Mouse (Mus musculus): ENCODE results near the gene Cd84. TPM values are rescaled to one million over a fixed set of nuclear protein-coding genes. Genes with fewer than 3 reads are reported as not detected.

Cd84 gene
- polyA plus RNA-seq, 1 experiment from 2014 or later = 3.0 TPM

DNA sequence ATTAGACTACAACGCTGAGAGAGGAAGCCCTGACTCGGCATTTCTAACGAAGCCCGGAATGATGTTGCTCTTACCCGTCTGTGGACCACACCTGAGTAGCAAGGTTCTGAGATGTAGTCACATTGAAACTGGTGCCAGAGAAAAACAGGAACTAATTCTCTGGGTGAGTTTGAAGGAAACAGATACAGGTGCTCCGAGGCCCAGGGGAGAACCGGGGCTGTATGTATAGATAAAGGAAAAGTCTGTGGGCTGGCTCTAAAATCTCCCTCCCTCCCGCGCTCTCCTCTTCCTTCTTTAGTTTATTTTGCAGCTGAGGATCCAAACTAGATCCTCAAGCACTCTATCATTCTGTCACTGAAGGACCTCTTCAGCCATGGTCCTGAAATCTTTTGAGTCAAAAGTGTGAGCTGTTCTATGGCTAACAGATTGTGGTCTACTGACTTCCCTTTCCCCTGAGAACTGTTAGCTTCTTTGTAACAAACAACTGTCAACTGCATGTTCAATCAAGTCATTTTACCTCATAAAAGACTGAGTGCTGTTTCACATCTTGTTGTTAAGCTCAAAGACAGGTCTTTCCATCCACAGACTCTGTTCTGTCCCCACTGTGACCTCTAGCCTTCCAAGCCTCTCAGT is 81.6 kb downstream of the Cd84 start:
- Histone ChIP-seq H3K27me3 (replicated peaks; ENCODE audit: control insufficient read depth, insufficient read depth, low read length) (no peaks in the 10 kb centered on the region), H3K36me3 (ENCODE audit: control insufficient read depth, insufficient read depth, low read length) (no peaks in the 10 kb centered on the region), H3K4me1 (ENCODE audit: control insufficient read depth, insufficient read depth, low read length) (no peaks in the 10 kb centered on the region), H3K4me3 (ENCODE audit: low read depth, low read length) (no peak overlapping the region), H3K9me3 (ENCODE audit: control insufficient read depth, low read length) (no peaks in the 10 kb centered on the region), H3K27ac (replicated peaks; ENCODE audit: low read depth, low read length) (no peak overlapping the region), H3K9ac (ENCODE audit: low read depth, low read length) (no peak overlapping the region), H3K4me2 (ENCODE audit: low read depth, low read length) (no peak overlapping the region)
- DNase-seq (ENCODE audit: low spot score) (no peak), ATAC-seq (ENCODE audit: low read depth) (no peak)
- 73% methylated on average over 9 of the region's 9 CpGs for WGBS

DNA sequence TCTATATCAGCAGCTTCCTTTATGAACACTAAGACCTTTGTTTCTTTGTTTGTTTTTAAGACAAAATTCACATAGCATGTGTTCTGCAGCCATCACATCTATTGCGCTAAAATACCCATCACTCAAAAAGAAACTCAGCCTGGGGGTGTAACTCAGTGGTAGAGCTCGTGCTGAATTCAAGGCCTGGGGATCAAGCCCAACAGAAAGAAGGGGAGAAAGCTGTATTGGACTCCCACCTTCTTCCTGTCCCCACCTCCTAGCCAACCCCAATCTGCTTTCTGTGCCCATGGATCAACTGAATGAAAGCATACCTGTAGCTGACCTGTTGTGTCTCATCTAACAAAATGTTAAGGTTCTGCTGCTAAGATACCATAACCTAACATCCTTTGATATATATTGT is 82.1 kb downstream of the Cd84 start:
- WGBS = 44% methylated on average over 2 of the region's 2 CpGs
- Histone ChIP-seq H3K4me1 (ENCODE audit: control insufficient read depth, insufficient read depth, low read length) (no peaks in the 10 kb centered on the region), H3K36me3 (ENCODE audit: control insufficient read depth, insufficient read depth, low read length) (no peaks in the 10 kb centered on the region), H3K27ac (replicated peaks; ENCODE audit: low read depth, low read length) (no peak overlapping the region), H3K4me3 (ENCODE audit: low read depth, low read length) (no peak overlapping the region), H3K27me3 (replicated peaks; ENCODE audit: control insufficient read depth, insufficient read depth, low read length) (no peaks in the 10 kb centered on the region), H3K9ac (ENCODE audit: low read depth, low read length) (no peak overlapping the region), H3K9me3 (ENCODE audit: control insufficient read depth, low read length) (no peaks in the 10 kb centered on the region), H3K4me2 (ENCODE audit: low read depth, low read length) (no peak overlapping the region)
- no peak for ATAC-seq (ENCODE audit: low read depth)
- no peak for DNase-seq (ENCODE audit: low spot score)

DNA sequence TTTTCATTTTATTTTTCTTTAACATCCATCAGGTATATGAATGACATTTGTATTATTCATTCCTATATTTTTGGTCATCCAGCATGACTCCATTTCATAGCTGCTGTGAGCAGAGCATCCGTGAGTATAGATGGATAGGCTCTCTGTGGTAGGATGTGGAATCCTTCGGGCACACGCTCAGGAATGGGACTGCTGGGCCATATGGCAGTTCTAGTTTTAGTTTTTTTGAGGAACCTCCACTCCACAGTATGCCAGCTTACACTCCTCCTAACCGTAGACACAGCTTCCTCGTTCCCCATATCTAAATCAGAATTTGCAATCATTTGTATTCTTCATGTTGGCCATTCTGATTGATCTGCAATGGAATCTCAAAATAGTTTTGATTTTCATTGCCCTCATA is 83.3 kb downstream of the Cd84 start:
- ATAC-seq (ENCODE audit: low read depth) = no peak

DNA sequence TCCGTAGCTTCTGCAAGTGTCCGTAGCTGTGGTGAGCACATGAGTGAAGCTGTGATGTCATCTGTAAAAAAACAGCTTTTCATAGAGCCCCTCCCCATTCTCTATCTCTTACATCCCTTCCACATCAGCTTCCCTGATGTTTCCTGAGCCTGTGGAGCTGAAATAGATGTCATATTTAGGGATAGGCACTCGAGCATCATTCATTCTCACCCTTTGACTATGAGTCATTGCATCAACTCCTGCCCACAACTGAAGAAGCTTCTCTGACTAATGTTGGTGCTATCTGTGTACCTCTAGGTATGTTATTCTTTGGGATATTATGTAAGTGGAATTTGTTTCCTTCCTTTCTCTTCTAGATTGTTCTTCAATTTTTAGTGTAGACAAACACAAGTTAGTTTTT is 85.4 kb downstream of the Cd84 start:
- Histone ChIP-seq H3K4me2 (ENCODE audit: low read depth, low read length) (no peak overlapping the region), H3K4me3 (ENCODE audit: low read depth, low read length) (no peak overlapping the region), H3K36me3 (ENCODE audit: control insufficient read depth, insufficient read depth, low read length) (no peaks in the 10 kb centered on the region), H3K27me3 (replicated peaks; ENCODE audit: control insufficient read depth, insufficient read depth, low read length) (no peaks in the 10 kb centered on the region), H3K27ac (replicated peaks; ENCODE audit: low read depth, low read length) (no peak overlapping the region), H3K9me3 (ENCODE audit: control insufficient read depth, low read length) (no peaks in the 10 kb centered on the region), H3K4me1 (ENCODE audit: control insufficient read depth, insufficient read depth, low read length) (no peaks in the 10 kb centered on the region), H3K9ac (ENCODE audit: low read depth, low read length) (no peak overlapping the region)
- DNase-seq (ENCODE audit: low spot score) (no peak), ATAC-seq (ENCODE audit: low read depth) (no peak)
- 75% methylated on average over 3 of the region's 3 CpGs for WGBS

More for the DNA sequence above, 83.3 kb downstream of the Cd84 start:
- H3K4me3 ChIP-seq (ENCODE audit: low read depth, low read length) = no peak overlapping the region
- no peak for DNase-seq (ENCODE audit: low spot score)
- no peaks in the 10 kb centered on the region for H3K9me3 ChIP-seq (ENCODE audit: control insufficient read depth, low read length)
- no peak overlapping the region for H3K27ac ChIP-seq (replicated peaks; ENCODE audit: low read depth, low read length)
- no peak overlapping the region for H3K9ac ChIP-seq (ENCODE audit: low read depth, low read length)
- no peaks in the 10 kb centered on the region for H3K36me3 ChIP-seq (ENCODE audit: control insufficient read depth, insufficient read depth, low read length)
- 88% methylated on average over 5 of the region's 5 CpGs for WGBS
- no peak overlapping the region for H3K4me2 ChIP-seq (ENCODE audit: low read depth, low read length)
- H3K27me3 ChIP-seq (replicated peaks; ENCODE audit: control insufficient read depth, insufficient read depth, low read length) = no peaks in the 10 kb centered on the region
- H3K4me1 ChIP-seq (ENCODE audit: control insufficient read depth, insufficient read depth, low read length) = no peaks in the 10 kb centered on the region

DNA sequence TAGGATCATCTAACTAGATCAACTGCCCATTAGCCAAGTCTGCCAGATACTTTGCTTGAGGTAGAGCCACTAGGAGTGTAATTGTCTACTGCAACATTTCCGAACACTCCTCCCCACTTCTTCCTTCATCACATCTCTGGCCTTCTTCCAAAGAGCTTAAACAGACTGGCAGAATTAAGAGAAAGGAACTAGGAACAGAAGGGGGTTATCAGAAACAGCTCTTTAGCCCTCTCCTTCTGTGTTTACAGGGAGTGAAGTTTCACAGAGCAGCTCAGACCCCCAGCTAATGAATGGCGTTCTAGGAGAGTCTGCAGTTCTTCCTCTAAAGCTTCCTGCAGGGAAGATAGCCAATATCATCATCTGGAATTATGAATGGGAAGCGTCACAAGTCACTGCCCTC is 94.4 kb downstream of the Cd84 start:
- Histone ChIP-seq H3K4me3 (ENCODE audit: low read depth, low read length) (no peak overlapping the region), H3K36me3 (ENCODE audit: control insufficient read depth, insufficient read depth, low read length) (no peaks in the 10 kb centered on the region), H3K4me2 (ENCODE audit: low read depth, low read length) (no peak overlapping the region), H3K9me3 (ENCODE audit: control insufficient read depth, low read length) (no peaks in the 10 kb centered on the region), H3K9ac (ENCODE audit: low read depth, low read length) (no peak overlapping the region), H3K27me3 (replicated peaks; ENCODE audit: control insufficient read depth, insufficient read depth, low read length) (no peaks in the 10 kb centered on the region), H3K27ac (replicated peaks; ENCODE audit: low read depth, low read length) (no peak overlapping the region), H3K4me1 (ENCODE audit: control insufficient read depth, insufficient read depth, low read length) (no peaks in the 10 kb centered on the region)
- WGBS = 49% methylated on average over 3 of the region's 3 CpGs
- no peak for DNase-seq (ENCODE audit: low spot score)
- no peak for ATAC-seq (ENCODE audit: low read depth)

DNA sequence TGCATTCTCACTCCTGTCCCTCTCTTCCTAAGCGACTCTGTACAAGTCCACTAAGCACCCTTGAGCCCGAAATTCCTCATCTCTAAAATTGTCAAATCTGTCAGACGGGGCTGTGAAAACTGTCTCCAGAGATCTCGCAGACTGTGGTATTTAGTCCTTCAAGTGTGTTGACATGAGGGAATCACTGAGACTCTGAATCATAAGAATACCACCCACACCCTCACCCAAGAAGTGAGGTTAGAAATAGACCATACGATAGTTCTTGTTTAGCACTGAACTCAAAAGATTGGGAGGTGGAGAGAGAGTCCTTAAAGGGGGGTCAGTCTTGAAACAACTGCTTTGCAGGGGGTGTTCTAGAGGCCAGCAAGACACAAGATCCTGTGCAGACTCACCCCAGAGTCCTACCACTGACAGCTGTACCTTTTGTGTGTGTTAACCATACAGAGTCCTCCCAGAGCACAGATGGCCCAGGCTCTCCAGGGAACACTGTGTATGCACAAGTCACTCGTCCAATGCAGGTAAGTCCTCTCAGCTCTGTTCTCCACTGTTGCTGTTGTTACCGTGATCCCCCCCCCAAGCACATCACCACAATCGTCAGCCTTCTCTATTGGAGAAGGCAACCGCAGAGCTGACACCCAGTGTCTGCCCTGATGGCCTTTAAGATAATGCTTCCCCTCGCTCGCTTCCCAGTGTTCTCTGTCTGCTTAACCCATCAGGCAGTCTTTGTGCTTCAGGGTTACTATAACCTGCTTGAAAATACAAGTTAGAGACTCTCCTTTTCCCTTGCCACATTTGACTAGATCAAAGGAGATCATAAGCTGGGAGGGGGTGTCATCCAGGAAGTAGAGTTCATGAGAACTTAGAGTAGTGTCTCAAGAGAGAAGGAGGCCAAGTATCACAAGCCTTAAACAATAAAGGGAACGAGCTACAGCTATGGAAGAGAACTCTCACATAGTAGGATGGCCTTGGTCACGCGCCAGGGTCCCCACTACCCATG is 99.8 kb downstream of the Cd84 start:
- ATAC-seq (ENCODE audit: low read depth) (no peak), DNase-seq (ENCODE audit: low spot score) (no peak)
- Histone ChIP-seq H3K4me3 (ENCODE audit: low read depth, low read length) (no peak overlapping the region), H3K9me3 (ENCODE audit: control insufficient read depth, low read length) (no peaks in the 10 kb centered on the region), H3K4me2 (ENCODE audit: low read depth, low read length) (no peak overlapping the region), H3K27me3 (replicated peaks; ENCODE audit: control insufficient read depth, insufficient read depth, low read length) (no peaks in the 10 kb centered on the region), H3K4me1 (ENCODE audit: control insufficient read depth, insufficient read depth, low read length) (no peaks in the 10 kb centered on the region), H3K9ac (ENCODE audit: low read depth, low read length) (no peak overlapping the region), H3K36me3 (ENCODE audit: control insufficient read depth, insufficient read depth, low read length) (no peaks in the 10 kb centered on the region), H3K27ac (replicated peaks; ENCODE audit: low read depth, low read length) (no peak overlapping the region)
- WGBS = 75% methylated on average over 14 of the region's 14 CpGs

Other genes with a start within 250 kb of the Cd84 start
- 0.31 TPM in 1 of 2 replicates, not detected in the other for gene Ly9, start 232.3 kb upstream of the Cd84 start, polyA plus RNA-seq (2014; fragmentation: Nextera tagmentation; extraction: Ambion mirVana)
- gene Slamf7, start 186.7 kb upstream of the Cd84 start, polyA plus RNA-seq (2014; fragmentation: Nextera tagmentation; extraction: Ambion mirVana) = 0.05 and 0.21 TPM in 2 replicates
- 5.0 and 5.5 TPM in 2 replicates for gene Cd48, start 157.7 kb upstream of the Cd84 start, polyA plus RNA-seq (2014; fragmentation: Nextera tagmentation; extraction: Ambion mirVana)
- gene Slamf1, start 72.6 kb upstream of the Cd84 start, polyA plus RNA-seq (2014; fragmentation: Nextera tagmentation; extraction: Ambion mirVana) = 0.07 and 0.17 TPM in 2 replicates
- gene Gm10521, start 56.0 kb downstream of the Cd84 start, polyA plus RNA-seq (2014; fragmentation: Nextera tagmentation; extraction: Ambion mirVana) = not detected in 2 replicates
- gene Slamf6, start 77.8 kb downstream of the Cd84 start, polyA plus RNA-seq (2014; fragmentation: Nextera tagmentation; extraction: Ambion mirVana) = 0.50 and 0.52 TPM in 2 replicates
- gene Vangl2, start 188.7 kb downstream of the Cd84 start, polyA plus RNA-seq (2014; fragmentation: Nextera tagmentation; extraction: Ambion mirVana) = 13.5 and 16.7 TPM in 2 replicates
- 1.6 and 1.9 TPM in 2 replicates for gene Nhlh1, start 217.9 kb downstream of the Cd84 start, polyA plus RNA-seq (2014; fragmentation: Nextera tagmentation; extraction: Ambion mirVana)
- 227 and 230 TPM in 2 replicates for gene Copa, start 242.8 kb downstream of the Cd84 start, polyA plus RNA-seq (2014; fragmentation: Nextera tagmentation; extraction: Ambion mirVana)
- 91.3 and 107 TPM in 2 replicates for gene Ncstn, start 243.1 kb downstream of the Cd84 start, polyA plus RNA-seq (2014; fragmentation: Nextera tagmentation; extraction: Ambion mirVana)